Mouse (Mus musculus) olfactory bulb, adult 2 months (tissue): ENCODE results near the gene Clybl. TPM values are rescaled to one million over a fixed set of nuclear protein-coding genes. Genes with fewer than 3 reads are reported as not detected.

Experiments used
- H3K27ac ChIP-seq: fragments of 200-500 bp; 2 replicates; pipeline ENCODE4 v1.5.1; 2012; ENCODE audit warnings: low read depth, low read length; ENCODE audit not compliant: insufficient read depth
- H3K4me1 ChIP-seq: fragments of 200-500 bp; 2 replicates; pipeline ENCODE4 v1.6.1; 2012; ENCODE audit warnings: low read length; ENCODE audit not compliant: control insufficient read depth, insufficient read depth
- H3K4me3 ChIP-seq: fragments of 200-500 bp; 2 replicates; pipeline ENCODE4 v1.5.1; 2012; ENCODE audit warnings: mild to moderate bottlenecking, low read depth, low read length, moderate library complexity; ENCODE audit not compliant: insufficient read depth
- CTCF ChIP-seq: fragments of 200-500 bp; IDR thresholded peaks from 2 replicates; pipeline ENCODE4 v1.5.1; 2012; ENCODE audit warnings: low read depth, mild to moderate bottlenecking, low read length, moderate library complexity; ENCODE audit not compliant: insufficient read depth
- POLR2A ChIP-seq: fragments of 200-500 bp; IDR thresholded peaks from 2 replicates; pipeline ENCODE4 v1.6.1; 2012; ENCODE audit warnings: mild to moderate bottlenecking, low read depth, low read length, moderate library complexity; ENCODE audit not compliant: insufficient read depth
- WGBS: fragments of 180-500 bp; shearing (Covaris S2); methylation state at CpG from one replicate; pipeline ENCODE4 v1.1.7; 2018; 5-methylcytosine and 5-hydroxymethylcytosine counted together
- polyA plus RNA-seq: library from polyadenylated mRNA; stranded (reverse); fragments of >200 nt; gene quantifications from 2 replicates; pipeline ENCODE4 v1.2.4, GENCODE M21; 2012; ENCODE audit warnings: low replicate concordance; ENCODE audit not compliant: missing spikeins, insufficient read depth, insufficient read length

Clybl gene
- polyA plus RNA-seq, 1 experiment, result not detected

DNA sequence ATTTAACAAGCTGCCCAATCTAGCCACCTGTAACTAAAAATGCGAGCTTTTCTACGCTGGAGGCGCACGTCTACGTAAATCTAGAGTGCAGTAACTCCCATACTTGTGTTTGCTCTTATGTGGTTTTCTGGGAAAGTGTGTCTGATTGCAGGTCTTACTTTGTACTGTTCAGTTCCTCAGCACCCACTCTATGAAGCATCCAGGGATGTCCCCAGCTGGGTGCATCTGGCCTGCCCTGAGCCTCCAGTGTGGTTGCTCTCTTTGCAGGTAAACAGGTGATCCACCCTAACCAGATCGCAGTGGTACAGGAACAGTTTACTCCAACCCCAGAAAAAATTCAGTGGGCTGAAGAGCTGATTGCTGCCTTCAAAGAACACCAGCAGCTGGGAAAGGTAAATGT, 202.4 kb downstream of the Clybl start:
- Histone ChIP-seq H3K4me3 (no peak overlapping the region), H3K27ac (no peak overlapping the region), H3K4me1 (no peaks in the 10 kb centered on the region; the same call in 1 of the 2 replicates)
- TF ChIP-seq POLR2A (no peak), CTCF (no peak)
- 94% methylated on average over 6 of the region's 6 CpGs for WGBS

- H3K4me1 ChIP-seq, result no peaks in the 10 kb centered on the region; the same call in 1 of the 2 replicates
- 43% methylated on average over 21 of the region's 21 CpGs for WGBS
- no peak overlapping the region for H3K27ac ChIP-seq
- H3K4me3 ChIP-seq, result no peak overlapping the region
- TF ChIP-seq POLR2A (no peak), CTCF (no peak)
These were observed 203.1 kb downstream of the Clybl start for GRCm38 (mm10) chr14:122384447-122385237.

DNA sequence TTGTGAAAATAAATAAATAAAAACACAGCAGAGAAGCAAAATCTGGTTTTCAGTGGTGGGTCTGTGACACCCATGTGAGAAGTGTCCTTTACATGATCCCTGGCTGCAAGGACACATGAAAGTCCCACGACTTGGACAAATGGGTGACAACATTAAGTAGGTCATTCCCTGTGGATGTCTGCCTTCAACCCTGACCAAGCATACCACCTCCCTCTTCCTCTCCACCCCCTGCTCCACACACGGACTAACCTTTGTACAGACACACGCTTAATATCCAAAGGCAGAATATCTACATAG, 203.7 kb downstream of the Clybl start:
- 88% methylated on average over 3 of the region's 3 CpGs for WGBS
- no peak for TF ChIP-seq POLR2A
- no peak for TF ChIP-seq CTCF
- no peaks in the 10 kb centered on the region; the same call in 1 of the 2 replicates for H3K4me1 ChIP-seq
- no peak overlapping the region for H3K27ac ChIP-seq
- no peak overlapping the region for H3K4me3 ChIP-seq

- Histone ChIP-seq H3K27ac (no peak overlapping the region), H3K4me1 (no peaks in the 10 kb centered on the region; the same call in 1 of the 2 replicates), H3K4me3 (no peak overlapping the region)
- WGBS, result 97% methylated on average over 5 of the region's 5 CpGs
- TF ChIP-seq CTCF (no peak), POLR2A (no peak)
These were observed 204.3 kb downstream of the Clybl start for GRCm38 (mm10) chr14:122385758-122386157.

DNA sequence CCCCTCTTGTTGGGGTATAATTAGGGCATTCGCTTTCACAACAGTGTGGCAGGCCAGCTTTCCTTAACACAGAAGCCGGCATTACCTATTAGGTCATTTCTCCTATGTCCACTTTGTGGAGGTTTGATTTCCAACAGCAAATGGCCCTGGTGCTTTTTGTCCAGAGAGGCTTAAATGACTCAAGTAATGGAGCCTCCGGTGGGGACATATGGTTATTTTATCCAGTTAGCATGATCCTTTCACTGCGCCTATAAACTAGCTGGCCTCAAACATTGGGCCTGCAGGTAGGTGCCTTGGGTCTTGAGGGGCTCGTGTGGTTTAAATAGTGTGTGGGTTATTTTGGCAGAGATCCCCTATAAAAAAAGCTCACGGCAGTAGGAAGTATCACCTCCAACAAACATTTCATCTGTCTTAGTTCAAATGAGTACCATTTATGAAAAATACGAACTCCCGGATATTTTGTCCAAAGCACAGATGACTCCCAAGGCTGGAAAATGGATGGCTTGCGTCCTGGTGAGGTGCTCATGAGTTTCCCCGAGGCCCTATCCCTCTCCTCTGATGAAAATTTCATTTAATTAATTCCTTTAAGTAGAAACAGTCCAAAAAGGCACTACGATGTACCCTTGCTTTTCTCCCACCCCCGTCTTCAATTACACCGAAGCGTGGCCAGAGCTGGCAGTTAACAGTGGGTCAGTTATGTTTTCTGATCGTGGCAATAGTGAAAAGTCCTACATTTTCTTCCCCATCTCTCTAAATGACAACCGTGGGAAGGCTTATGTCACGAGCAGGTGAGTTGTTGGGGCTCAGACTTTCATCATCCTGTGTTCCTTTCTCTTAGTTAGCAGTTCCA, 205.0 kb downstream of the Clybl start:
- WGBS, result 94% methylated on average over 17 of the region's 17 CpGs
- H3K4me1 ChIP-seq, result no peaks in the 10 kb centered on the region; the same call in 1 of the 2 replicates
- H3K4me3 ChIP-seq, result no peak overlapping the region
- H3K27ac ChIP-seq, result no peak overlapping the region
- TF ChIP-seq CTCF (no peak), POLR2A (no peak)

DNA sequence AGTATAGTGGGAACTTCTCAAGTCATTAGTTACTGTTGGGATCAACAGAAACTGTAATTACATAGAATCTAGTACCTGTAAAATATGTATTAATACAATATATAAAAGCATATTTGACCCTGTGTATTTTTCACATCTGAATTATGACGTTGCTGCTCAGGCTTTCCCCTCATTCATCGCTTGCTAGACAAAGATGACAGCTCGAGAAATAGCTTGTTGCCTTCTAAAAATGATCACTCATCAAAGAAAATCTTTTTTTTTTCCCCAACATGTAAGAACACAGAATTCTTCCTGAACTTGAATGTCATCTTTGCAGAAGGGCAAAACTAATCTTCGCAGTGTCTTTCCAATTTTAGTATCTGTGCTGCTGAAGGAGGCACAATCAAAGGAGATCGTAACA, 206.3 kb downstream of the Clybl start:
- no peak overlapping the region for H3K27ac ChIP-seq
- no peaks in the 10 kb centered on the region; the same call in 1 of the 2 replicates for H3K4me1 ChIP-seq
- no peak overlapping the region for H3K4me3 ChIP-seq
- no peak for TF ChIP-seq CTCF
- TF ChIP-seq POLR2A, result no peak
- WGBS, result 96% methylated on average over 5 of the region's 5 CpGs

DNA sequence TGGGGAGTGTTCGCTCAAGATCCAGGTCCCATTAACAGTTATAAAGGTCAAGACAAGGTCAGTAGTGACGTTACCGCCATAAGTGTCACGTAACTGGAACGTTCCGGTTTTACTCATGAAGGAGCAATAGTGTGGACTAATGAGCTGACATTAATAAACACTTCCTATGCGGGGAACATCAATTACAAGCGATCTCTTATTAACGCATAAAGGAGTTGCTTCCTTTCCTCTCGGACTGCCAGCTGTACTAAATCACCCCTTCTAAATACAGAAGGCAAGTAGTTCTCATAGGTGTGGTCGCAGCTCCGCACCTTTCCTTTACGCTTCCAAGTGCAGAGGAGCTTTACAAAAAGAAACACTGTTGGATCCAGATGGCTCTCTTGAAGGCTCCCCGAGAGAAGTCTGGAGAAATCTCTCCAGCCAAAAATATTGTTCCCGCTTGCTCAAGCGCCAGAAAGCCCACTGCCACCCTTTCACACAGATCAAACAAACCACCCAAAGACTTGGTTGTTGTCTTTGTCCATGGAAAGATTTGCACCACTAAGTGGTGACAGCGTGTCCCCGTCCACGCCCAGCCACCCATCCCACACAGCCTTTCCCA, 207.0 kb downstream of the Clybl start:
- TF ChIP-seq CTCF, result no peak
- TF ChIP-seq POLR2A, result no peak
- H3K4me1 ChIP-seq, result no peaks in the 10 kb centered on the region; the same call in 1 of the 2 replicates
- H3K27ac ChIP-seq, result no peak overlapping the region
- no peak overlapping the region for H3K4me3 ChIP-seq
- WGBS, result 43% methylated on average over 19 of the region's 19 CpGs

DNA sequence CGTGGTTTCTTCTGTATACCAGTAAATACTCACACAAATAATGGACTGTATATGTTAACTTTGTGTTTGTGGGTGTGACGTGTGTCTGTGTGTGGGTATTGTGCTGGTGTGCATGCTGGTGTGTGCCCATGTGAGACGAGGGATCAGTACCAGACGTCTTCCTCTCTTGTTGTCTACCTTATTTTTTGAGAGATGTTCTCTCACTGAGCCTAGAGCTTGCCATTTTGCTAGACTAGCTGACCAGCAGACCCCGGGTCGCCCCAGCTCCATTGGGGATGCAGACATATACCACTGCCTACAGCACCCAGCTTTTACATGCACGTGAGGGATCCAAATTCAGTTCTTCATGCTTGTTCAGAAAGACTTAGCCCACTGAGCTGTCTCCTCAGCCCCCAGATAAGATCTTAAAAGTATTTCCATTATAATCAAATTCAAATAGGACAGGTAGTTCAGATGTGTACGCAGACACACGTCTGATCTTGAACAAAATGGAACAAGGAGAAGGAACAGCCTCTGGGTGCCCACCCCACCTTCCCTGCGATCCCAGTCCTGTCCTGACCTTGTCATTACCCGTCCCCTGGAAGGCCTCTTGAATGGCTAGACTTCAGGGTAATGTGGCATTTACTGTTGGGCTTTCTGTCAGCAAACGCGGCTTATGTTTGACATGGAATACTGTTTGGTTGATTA, 208.3 kb downstream of the Clybl start:
- Histone ChIP-seq H3K4me3 (no peak overlapping the region), H3K27ac (no peak overlapping the region), H3K4me1 (no peaks in the 10 kb centered on the region; the same call in 1 of the 2 replicates)
- 95% methylated on average over 13 of the region's 13 CpGs for WGBS
- TF ChIP-seq CTCF (no peak), POLR2A (no peak)
